Mouse (Mus musculus) limb, embryonic 13.5 days (tissue): Measurements from ENCODE around the gene Mier2. TPM values are rescaled to one million over a fixed set of nuclear protein-coding genes. Genes with fewer than 3 reads are reported as not detected.

ENCODE experiments used
- ATAC-seq: fragments of 200-750 bp; cut with Nextera tagmentation; 2 replicates; pipeline ENCODE4 v1.8.0; 2017; ENCODE audit warnings: low read depth, moderate number of reproducible peaks, moderate TSS enrichment; ENCODE audit not compliant: low FRiP score
- H3K27ac ChIP-seq: fragments of 300-500 bp; sonication (generic); 2 replicates; pipeline ENCODE4 v1.5.1; 2015; ENCODE audit warnings: inconsistent platforms, mild to moderate bottlenecking, moderate library complexity
- H3K27me3 ChIP-seq: fragments of 300-500 bp; sonication (generic); 2 replicates; pipeline ENCODE4 v1.6.1; 2015; ENCODE audit warnings: mild to moderate bottlenecking, inconsistent platforms
- H3K36me3 ChIP-seq: fragments of 300-500 bp; sonication (generic); 2 replicates; pipeline ENCODE4 v1.6.1; 2015; ENCODE audit warnings: inconsistent platforms, mild to moderate bottlenecking, moderate library complexity
- H3K4me1 ChIP-seq: fragments of 300-500 bp; sonication (generic); 2 replicates; pipeline ENCODE4 v1.6.1; 2015; ENCODE audit warnings: inconsistent platforms
- H3K4me2 ChIP-seq: fragments of 300-500 bp; sonication (generic); replicated peaks from 2 replicates; pipeline ENCODE4 v1.6.1; 2015; ENCODE audit warnings: inconsistent platforms, mild to moderate bottlenecking, moderate library complexity
- H3K4me3 ChIP-seq: fragments of 300-500 bp; sonication (generic); 2 replicates; pipeline ENCODE4 v1.5.1; 2015; ENCODE audit warnings: moderate library complexity, mild to moderate bottlenecking, inconsistent platforms
- H3K9ac ChIP-seq: fragments of 300-500 bp; sonication (generic); 2 replicates; pipeline ENCODE4 v1.6.1; 2015; ENCODE audit warnings: mild to moderate bottlenecking, inconsistent platforms
- H3K9me3 ChIP-seq: fragments of 300-500 bp; sonication (generic); 2 replicates; pipeline ENCODE4 v1.6.1; 2016; ENCODE audit warnings: inconsistent platforms
- WGBS: fragments of 180-500 bp; shearing (Covaris S2); methylation state at CpG from one replicate; pipeline ENCODE4 v1.1.7; 2015; 5-methylcytosine and 5-hydroxymethylcytosine counted together
- polyA plus RNA-seq: library from polyadenylated mRNA; unstranded; fragments of >200 nt; fragmentation: Nextera tagmentation; extraction: Ambion mirVana; gene quantifications from 2 replicates; pipeline ENCODE4 v1.2.1, GENCODE M21; 2015

Gene Mier2
- polyA plus RNA-seq, 1 experiment from 2014 or later, result 74.5 TPM

GRCm38 (mm10) chr10:79585136-79585535 lies 30.1 kb upstream of the Mier2 start:
- Histone ChIP-seq H3K36me3 (no peaks in the 10 kb centered on the region), H3K4me2 (no peak overlapping the region), H3K27me3 (no peaks in the 10 kb centered on the region; the same call in 1 of the 2 replicates), H3K27ac (no peak overlapping the region), H3K4me1 (no peaks in the 10 kb centered on the region), H3K9ac (no peak overlapping the region), H3K9me3 (no peaks in the 10 kb centered on the region), H3K4me3 (no peak overlapping the region)
- no peak for ATAC-seq
- 95% methylated on average over 6 of the region's 6 CpGs for WGBS

GRCm38 (mm10) chr10:79584426-79584825 lies 29.4 kb upstream of the Mier2 start:
- peaks cover 5% of the 10 kb centered on the region; the same call in 1 of the 2 replicates for H3K27me3 ChIP-seq
- no peaks in the 10 kb centered on the region for H3K36me3 ChIP-seq
- no peak for ATAC-seq
- 77% methylated on average over 9 of the region's 9 CpGs for WGBS
- no peaks in the 10 kb centered on the region for H3K9me3 ChIP-seq
- no peak overlapping the region for H3K4me2 ChIP-seq
- no peak overlapping the region for H3K27ac ChIP-seq
- no peak overlapping the region for H3K4me3 ChIP-seq
- no peak overlapping the region for H3K9ac ChIP-seq
- no peaks in the 10 kb centered on the region for H3K4me1 ChIP-seq

GRCm38 (mm10) chr10:79584021-79584420 lies 29.0 kb upstream of the Mier2 start:
- Histone ChIP-seq H3K27ac (no peak overlapping the region), H3K9me3 (no peaks in the 10 kb centered on the region), H3K4me3 (no peak overlapping the region), H3K9ac (no peak overlapping the region), H3K4me2 (no peak overlapping the region), H3K4me1 (no peaks in the 10 kb centered on the region), H3K27me3 (peaks cover 5% of the 10 kb centered on the region; the same call in 1 of the 2 replicates), H3K36me3 (no peaks in the 10 kb centered on the region)
- WGBS, result 62% methylated on average over 7 of the region's 7 CpGs
- ATAC-seq, result no peak

- 89% methylated on average over 8 of the region's 8 CpGs for WGBS
- H3K4me2 ChIP-seq, result no peak overlapping the region
- no peaks in the 10 kb centered on the region for H3K4me1 ChIP-seq
- H3K27ac ChIP-seq, result no peak overlapping the region
- no peak overlapping the region for H3K4me3 ChIP-seq
- no peak for ATAC-seq
- H3K9me3 ChIP-seq, result no peaks in the 10 kb centered on the region
- no peaks in the 10 kb centered on the region for H3K36me3 ChIP-seq
- H3K9ac ChIP-seq, result no peak overlapping the region
- H3K27me3 ChIP-seq, result peaks cover 5% of the 10 kb centered on the region; the same call in 1 of the 2 replicates
These were observed 26.5 kb upstream of the Mier2 start for GRCm38 (mm10) chr10:79581501-79581900.

GRCm38 (mm10) chr10:79580811-79581210 lies 25.8 kb upstream of the Mier2 start:
- no peak for ATAC-seq
- Histone ChIP-seq H3K27me3 (peaks cover 5% of the 10 kb centered on the region; the same call in 1 of the 2 replicates), H3K4me1 (no peaks in the 10 kb centered on the region), H3K9me3 (no peaks in the 10 kb centered on the region), H3K27ac (no peak overlapping the region), H3K4me3 (no peak overlapping the region), H3K4me2 (no peak overlapping the region), H3K36me3 (no peaks in the 10 kb centered on the region), H3K9ac (no peak overlapping the region)
- 38% methylated on average over 6 of the region's 6 CpGs for WGBS

- ATAC-seq, result no peak
- Histone ChIP-seq H3K9ac (no peak overlapping the region), H3K36me3 (no peaks in the 10 kb centered on the region), H3K27ac (no peak overlapping the region), H3K9me3 (no peaks in the 10 kb centered on the region), H3K27me3 (peaks cover 5% of the 10 kb centered on the region; the same call in 1 of the 2 replicates), H3K4me3 (no peak overlapping the region), H3K4me2 (no peak overlapping the region), H3K4me1 (no peaks in the 10 kb centered on the region)
- WGBS, result 70% methylated on average over 7 of the region's 7 CpGs
These were observed 25.4 kb upstream of the Mier2 start for GRCm38 (mm10) chr10:79580356-79580755.

- no peak for ATAC-seq
These were observed 24.8 kb upstream of the Mier2 start for GRCm38 (mm10) chr10:79579781-79580180.

GRCm38 (mm10) chr10:79578891-79579290 lies 23.9 kb upstream of the Mier2 start:
- Histone ChIP-seq H3K9ac (no peak overlapping the region), H3K36me3 (no peaks in the 10 kb centered on the region), H3K4me1 (no peaks in the 10 kb centered on the region), H3K9me3 (no peaks in the 10 kb centered on the region), H3K27ac (no peak overlapping the region), H3K4me2 (no peak overlapping the region), H3K4me3 (no peak overlapping the region), H3K27me3 (peaks cover 5% of the 10 kb centered on the region; the same call in 1 of the 2 replicates)
- 73% methylated on average over 7 of the region's 7 CpGs for WGBS
- no peak for ATAC-seq

More at GRCm38 (mm10) chr10:79579781-79580180, 24.8 kb upstream of the Mier2 start:
- 77% methylated on average over 12 of the region's 12 CpGs for WGBS
- H3K9ac ChIP-seq, result no peak overlapping the region
- no peak overlapping the region for H3K4me3 ChIP-seq
- peaks cover 5% of the 10 kb centered on the region; the same call in 1 of the 2 replicates for H3K27me3 ChIP-seq
- H3K9me3 ChIP-seq, result no peaks in the 10 kb centered on the region
- no peaks in the 10 kb centered on the region for H3K36me3 ChIP-seq
- no peak overlapping the region for H3K4me2 ChIP-seq
- H3K27ac ChIP-seq, result no peak overlapping the region
- no peaks in the 10 kb centered on the region for H3K4me1 ChIP-seq

GRCm38 (mm10) chr10:79578276-79578675 lies 23.3 kb upstream of the Mier2 start:
- 41% methylated on average over 9 of the region's 9 CpGs for WGBS
- no peak overlapping the region for H3K4me2 ChIP-seq
- no peak overlapping the region for H3K27ac ChIP-seq
- no peak overlapping the region for H3K9ac ChIP-seq
- H3K4me3 ChIP-seq, result no peak overlapping the region
- H3K9me3 ChIP-seq, result no peaks in the 10 kb centered on the region
- ATAC-seq, result no peak
- no peaks in the 10 kb centered on the region for H3K4me1 ChIP-seq
- peaks cover 5% of the 10 kb centered on the region; the same call in 1 of the 2 replicates for H3K27me3 ChIP-seq
- H3K36me3 ChIP-seq, result no peaks in the 10 kb centered on the region

GRCm38 (mm10) chr10:79577376-79577775 lies 22.4 kb upstream of the Mier2 start:
- ATAC-seq, result no peak
- 79% methylated on average over 4 of the region's 4 CpGs for WGBS
- Histone ChIP-seq H3K36me3 (no peaks in the 10 kb centered on the region), H3K4me2 (no peak overlapping the region), H3K9ac (no peak overlapping the region), H3K4me3 (no peak overlapping the region), H3K9me3 (no peaks in the 10 kb centered on the region), H3K27me3 (peaks cover 5% of the 10 kb centered on the region; the same call in 1 of the 2 replicates), H3K4me1 (no peaks in the 10 kb centered on the region), H3K27ac (no peak overlapping the region)

GRCm38 (mm10) chr10:79575754-79576153 lies 20.8 kb upstream of the Mier2 start:
- Histone ChIP-seq H3K27ac (no peak overlapping the region), H3K27me3 (peaks cover 5% of the 10 kb centered on the region; the same call in 1 of the 2 replicates), H3K4me1 (no peaks in the 10 kb centered on the region), H3K4me3 (no peak overlapping the region), H3K9ac (no peak overlapping the region), H3K9me3 (no peaks in the 10 kb centered on the region), H3K4me2 (no peak overlapping the region), H3K36me3 (no peaks in the 10 kb centered on the region)
- WGBS, result 73% methylated on average over 6 of the region's 6 CpGs
- ATAC-seq, result no peak

- Histone ChIP-seq H3K4me2 (no peak overlapping the region), H3K9me3 (no peaks in the 10 kb centered on the region), H3K36me3 (no peaks in the 10 kb centered on the region), H3K27me3 (0 out of 2 replicates have a peak, but pooled peaks cover 2% of the 10 kb centered on the region), H3K27ac (no peak overlapping the region), H3K4me3 (no peak overlapping the region), H3K4me1 (no peaks in the 10 kb centered on the region), H3K9ac (no peak overlapping the region)
- 89% methylated on average over 6 of the region's 6 CpGs for WGBS
- ATAC-seq, result no peak
These were observed 19.8 kb upstream of the Mier2 start for GRCm38 (mm10) chr10:79574796-79575195.

- no peak overlapping the region for H3K9ac ChIP-seq
- H3K27ac ChIP-seq, result no peak overlapping the region
- no peaks in the 10 kb centered on the region for H3K4me1 ChIP-seq
- H3K36me3 ChIP-seq, result no peaks in the 10 kb centered on the region
- no peak overlapping the region for H3K4me3 ChIP-seq
- no peak overlapping the region for H3K4me2 ChIP-seq
- 79% methylated on average over 8 of the region's 8 CpGs for WGBS
- ATAC-seq, result no peak
- no peaks in the 10 kb centered on the region for H3K9me3 ChIP-seq
- H3K27me3 ChIP-seq, result no peaks in the 10 kb centered on the region
These were observed 19.4 kb upstream of the Mier2 start for GRCm38 (mm10) chr10:79574350-79574749.
